Mouse (Mus musculus) adrenal gland, adult 18-20 months (tissue): ENCODE measurements around the gene Gtsf2. TPM values are rescaled to one million over a fixed set of nuclear protein-coding genes. Genes with fewer than 3 reads are reported as not detected.

Source experiments
- DNase-seq, 2 experiments: peaks; one replicate each; pipeline ENCODE4 v3.0.0; 2021 to 2022; ENCODE audit warnings: low spot score in 2 of 2
- total RNA-seq, 2 experiments: library from RNA; stranded (reverse); gene quantifications; 1 replicate in 1 of 2; 2 replicates in 1 of 2; pipeline ENCODE4 v1.2.3; 2021

Gtsf2 gene
- total RNA-seq, 2 experiments from 2014 or later: not detected

DNA sequence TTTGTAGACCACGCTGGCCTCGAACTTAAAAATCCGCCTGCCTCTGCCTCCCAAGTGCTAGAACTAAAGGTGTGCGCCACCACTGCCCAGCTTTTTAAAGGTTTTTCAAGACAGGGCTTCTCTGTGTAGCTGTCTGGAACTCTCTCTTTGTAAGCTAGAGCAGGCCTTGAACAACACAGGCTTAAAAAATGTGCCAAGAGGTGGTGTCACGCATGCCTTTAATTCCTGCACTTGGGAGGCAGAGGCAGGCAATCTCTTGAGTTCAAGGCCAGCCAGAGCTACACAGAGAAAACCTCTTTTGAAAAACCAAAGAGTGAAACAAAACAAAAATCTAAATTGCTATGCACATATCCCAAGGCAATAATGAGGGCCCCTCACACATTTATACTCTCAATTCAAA is 46.9 kb downstream of the Gtsf2 start:
- no peak for DNase-seq

DNA sequence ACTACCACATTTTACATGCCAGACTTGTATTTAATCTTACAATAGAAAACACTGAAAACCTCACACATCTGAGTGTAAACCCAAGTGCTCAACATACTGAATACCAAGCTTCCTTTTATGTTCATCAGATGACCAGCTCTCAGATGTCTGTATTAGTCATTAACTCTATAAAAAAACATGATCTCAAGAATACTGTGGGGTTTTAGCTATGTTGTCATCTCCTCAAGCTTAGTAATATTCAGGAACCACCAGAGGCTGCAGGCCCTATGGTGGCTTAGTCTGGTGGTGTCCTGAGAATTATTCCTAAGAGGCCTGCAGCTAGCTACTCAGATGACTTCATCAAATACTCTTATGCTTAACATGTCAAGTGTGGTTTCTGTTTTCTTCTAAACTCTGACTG is 54.7 kb downstream of the Gtsf2 start:
- DNase-seq: no peak

Other genes starting within 250 kb of the Gtsf2 start
- 10 to 100 TPM; 65.0 to 76.3 TPM for gene Cbx5, start 208.7 kb downstream of the Gtsf2 start, total RNA-seq
- 100 to 1,000 TPM; 160 to 179 TPM for gene Hnrnpa1, start 208.0 kb downstream of the Gtsf2 start, total RNA-seq
- under 1 TPM in 1 of 2 experiments, not detected in 1; 0.67 TPM for gene Nfe2, start 190.1 kb downstream of the Gtsf2 start, total RNA-seq
- 100 to 1,000 TPM; 138 to 150 TPM for gene Copz1, start 175.8 kb downstream of the Gtsf2 start, total RNA-seq
- gene Gpr84, start 137.9 kb downstream of the Gtsf2 start, total RNA-seq: not detected
- gene Zfp385a, start 108.4 kb downstream of the Gtsf2 start, total RNA-seq: 10 to 100 TPM; 12.4 to 16.9 TPM
- gene Itga5, start 81.7 kb downstream of the Gtsf2 start, total RNA-seq: 10 to 100 TPM; 27.1 to 31.7 TPM
- not detected for gene Gtsf1, start 18.0 kb downstream of the Gtsf2 start, total RNA-seq
- gene Nckap1l, start 5.3 kb upstream of the Gtsf2 start, total RNA-seq: 1 to 10 TPM; 5.5 to 8.7 TPM
- gene Pde1b, start 54.6 kb upstream of the Gtsf2 start, total RNA-seq: 1 to 10 TPM; 5.1 to 8.6 TPM
- gene Ppp1r1a, start 89.5 kb upstream of the Gtsf2 start, total RNA-seq: 10 to 100 TPM; 18.1 to 19.8 TPM
- gene Glycam1, start 116.6 kb upstream of the Gtsf2 start, total RNA-seq: not detected